Mouse (Mus musculus): ENCODE measurements around the gene Pycr1. TPM values are rescaled to one million over a fixed set of nuclear protein-coding genes. Genes with fewer than 3 reads are reported as not detected.
"Not testable (repeated sequence)": the region's sequence is repeated elsewhere in the genome, so short reads cannot be mapped to it uniquely, and the experiment has no call there.

Pycr1 gene
- polyA plus RNA-seq, 1 experiment from 2014 or later, result 23.4 TPM

DNA sequence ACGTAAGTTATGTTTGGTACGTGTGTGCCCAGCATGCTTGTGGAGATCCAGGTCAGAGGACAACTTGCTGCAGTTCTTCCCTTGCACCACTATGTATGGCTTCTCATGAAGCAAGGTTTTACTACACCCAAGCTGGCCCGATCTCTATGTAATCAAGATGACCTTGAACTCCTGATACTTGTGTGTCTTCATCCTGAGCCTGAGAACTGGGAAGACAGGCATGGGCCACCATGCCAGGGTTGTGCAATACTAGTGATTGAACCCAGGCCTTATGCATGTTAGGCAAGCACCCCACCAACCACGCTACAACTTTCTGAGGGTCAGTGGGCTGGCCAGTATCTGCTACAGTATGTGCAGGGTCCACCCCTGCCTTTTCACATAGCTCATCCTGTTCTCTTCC, 33.4 kb upstream of the Pycr1 start:
- Histone ChIP-seq H3K9me3 (ENCODE audit: control insufficient read depth, low read length) (no peaks in the 10 kb centered on the region), H3K36me3 (ENCODE audit: control insufficient read depth, insufficient read depth, low read length) (peaks cover 17% of the 10 kb centered on the region), H3K27me3 (ENCODE audit: control insufficient read depth, insufficient read depth, low read depth, low read length) (no peaks in the 10 kb centered on the region), H3K4me2 (ENCODE audit: low read depth, low read length) (no peak overlapping the region), H3K4me3 (ENCODE audit: low read length) (no peak overlapping the region), H3K27ac (ENCODE audit: low read length) (no peak overlapping the region), H3K4me1 (replicated peaks; ENCODE audit: control insufficient read depth, insufficient read depth, low read length) (peaks cover 9% of the 10 kb centered on the region), H3K9ac (ENCODE audit: low read length) (no peak overlapping the region)
- 88% methylated on average over 4 of the region's 4 CpGs for WGBS
- no peak for ATAC-seq (ENCODE audit: low read depth)

DNA sequence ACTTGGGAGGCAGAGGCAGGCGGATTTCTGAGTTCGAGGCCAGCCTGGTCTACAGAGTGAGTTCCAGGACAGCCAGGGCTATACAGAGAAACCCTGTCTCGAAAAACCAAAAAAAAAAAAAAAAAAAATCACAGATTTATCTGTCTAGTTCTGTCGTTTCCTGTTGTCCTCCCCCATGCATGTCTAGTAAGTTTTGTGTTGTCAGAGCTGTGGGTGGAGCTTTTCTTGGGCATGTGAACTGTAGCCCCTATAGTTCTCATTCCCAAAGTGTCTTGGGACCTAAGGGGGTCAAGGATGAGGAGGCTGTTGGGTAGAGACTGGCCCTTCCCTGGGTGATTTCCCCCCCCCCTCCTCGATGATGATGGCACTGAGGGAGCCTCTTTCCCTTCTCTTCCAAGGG, 32.3 kb upstream of the Pycr1 start:
- not testable (repeated sequence) for H3K9ac ChIP-seq (ENCODE audit: low read length); H3K4me1 ChIP-seq (replicated peaks; ENCODE audit: control insufficient read depth, insufficient read depth, low read length); ATAC-seq (ENCODE audit: low read depth); H3K4me2 ChIP-seq (ENCODE audit: low read depth, low read length); H3K27me3 ChIP-seq (ENCODE audit: control insufficient read depth, insufficient read depth, low read depth, low read length); H3K4me3 ChIP-seq (ENCODE audit: low read length); H3K27ac ChIP-seq (ENCODE audit: low read length); H3K9me3 ChIP-seq (ENCODE audit: control insufficient read depth, low read length)
- 68% methylated on average over 4 of the region's 5 CpGs for WGBS
- peaks cover 14% of the 10 kb centered on the region for H3K36me3 ChIP-seq (ENCODE audit: control insufficient read depth, insufficient read depth, low read length)

DNA sequence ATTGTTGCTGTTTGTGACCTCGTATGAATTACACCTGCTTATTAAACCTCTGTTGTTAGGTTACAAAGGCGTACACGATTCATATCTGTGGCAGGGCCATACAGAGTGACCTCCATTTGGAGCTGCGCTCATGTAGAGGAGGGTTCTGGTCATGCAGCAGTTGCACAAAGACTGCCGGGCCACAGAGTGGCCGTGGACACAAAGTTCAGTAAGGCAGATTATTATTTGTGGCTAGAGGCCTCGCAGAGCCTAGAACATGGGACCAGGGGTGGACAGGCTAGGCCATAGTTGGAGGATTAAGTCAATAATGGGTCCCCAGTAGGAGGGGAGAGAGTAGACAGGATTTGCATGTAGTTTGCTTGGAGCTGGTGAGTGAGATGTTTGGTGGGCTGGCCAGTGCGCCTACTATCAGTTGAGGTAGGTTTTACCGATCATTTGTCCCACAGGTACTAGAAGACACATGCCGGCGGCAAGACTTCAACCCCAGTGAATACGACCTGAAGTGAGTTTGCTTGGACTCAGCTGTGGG, 30.1 kb upstream of the Pycr1 start:
- Histone ChIP-seq H3K27ac (ENCODE audit: low read length) (peak overlapping the region; percentile 85), H3K4me1 (replicated peaks; ENCODE audit: control insufficient read depth, insufficient read depth, low read length) (peaks cover 9% of the 10 kb centered on the region), H3K4me2 (ENCODE audit: low read depth, low read length) (peak overlapping the region; percentile 66), H3K4me3 (ENCODE audit: low read length) (peak overlapping the region; percentile 74), H3K27me3 (ENCODE audit: control insufficient read depth, insufficient read depth, low read depth, low read length) (no peaks in the 10 kb centered on the region), H3K9me3 (ENCODE audit: control insufficient read depth, low read length) (no peaks in the 10 kb centered on the region), H3K9ac (ENCODE audit: low read length) (peak overlapping the region; percentile 76), H3K36me3 (ENCODE audit: control insufficient read depth, insufficient read depth, low read length) (peaks cover 6% of the 10 kb centered on the region; the same call in 1 of the 2 replicates)
- peak; percentile 5; the same call in 1 of the 2 replicates for ATAC-seq (ENCODE audit: low read depth)
- 33% methylated on average over 12 of the region's 12 CpGs for WGBS

DNA sequence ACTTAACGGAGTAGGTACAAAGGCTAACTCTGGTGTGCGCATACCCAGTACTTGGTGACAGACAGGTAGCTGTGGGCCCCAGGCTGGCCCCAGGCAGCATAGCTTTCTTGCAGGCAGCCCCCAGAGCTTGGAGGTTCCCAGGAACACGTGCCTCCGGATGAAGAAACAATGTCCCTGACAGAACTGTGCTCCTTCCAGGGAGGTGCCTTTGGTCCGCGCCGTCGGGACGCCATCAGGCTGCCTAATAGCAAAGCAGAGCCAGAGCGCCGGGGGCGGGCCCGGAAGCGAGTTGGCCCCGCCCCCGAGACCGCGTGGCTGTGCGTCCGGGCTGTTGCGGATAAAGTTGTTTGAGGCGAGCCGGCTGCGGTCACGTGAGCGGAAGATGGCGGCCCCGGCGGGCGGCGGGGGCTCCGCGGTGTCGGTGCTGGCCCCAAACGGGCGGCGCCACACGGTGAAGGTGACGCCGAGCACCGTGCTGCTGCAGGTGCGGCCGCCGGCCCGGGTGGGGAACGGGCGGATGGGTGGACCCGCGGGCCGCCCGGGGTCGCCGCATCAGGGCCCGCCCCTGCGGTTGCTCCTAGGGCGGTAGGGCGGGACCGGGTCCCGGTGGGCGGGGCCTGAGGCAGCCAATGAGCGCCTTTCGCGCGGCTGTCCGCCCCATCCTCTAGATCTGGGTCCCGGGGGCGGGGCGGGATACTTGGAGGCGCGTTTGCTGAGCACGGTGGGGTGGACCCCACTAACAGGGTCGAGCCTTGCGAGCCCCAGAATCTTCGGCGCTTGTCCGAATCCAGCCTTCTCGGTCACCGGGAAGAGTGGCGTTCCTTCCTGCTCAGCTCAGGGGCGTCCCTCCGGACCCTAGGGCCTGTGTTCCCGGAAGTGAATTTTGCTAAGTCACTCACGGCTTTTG, 29.4 kb upstream of the Pycr1 start, which contains the start of gene Aspscr1:
TSS of gene Aspscr1 (plus strand) at position 287 of the 907 bp plus-strand sequence.
- Histone ChIP-seq H3K4me2 (ENCODE audit: low read depth, low read length) (peak within 1 kb of the TSS; percentile 66), H3K27ac (ENCODE audit: low read length) (peak within 1 kb of the TSS; percentile 85), H3K4me1 (replicated peaks; ENCODE audit: control insufficient read depth, insufficient read depth, low read length) (peaks cover 9% of the 10 kb centered on the region), H3K9me3 (ENCODE audit: control insufficient read depth, low read length) (no peaks in the 10 kb centered on the region), H3K4me3 (ENCODE audit: low read length) (peak within 1 kb of the TSS; percentile 74), H3K27me3 (ENCODE audit: control insufficient read depth, insufficient read depth, low read depth, low read length) (no peaks in the 10 kb centered on the region), H3K36me3 (ENCODE audit: control insufficient read depth, insufficient read depth, low read length) (0 out of 2 replicates have a peak, but pooled peaks cover 3% of the 10 kb centered on the region), H3K9ac (ENCODE audit: low read length) (peak within 1 kb of the TSS; percentile 76)
- under 1% methylated on average over 68 of the region's 83 CpGs for WGBS
- peak; percentile 99 for ATAC-seq (ENCODE audit: low read depth)

DNA sequence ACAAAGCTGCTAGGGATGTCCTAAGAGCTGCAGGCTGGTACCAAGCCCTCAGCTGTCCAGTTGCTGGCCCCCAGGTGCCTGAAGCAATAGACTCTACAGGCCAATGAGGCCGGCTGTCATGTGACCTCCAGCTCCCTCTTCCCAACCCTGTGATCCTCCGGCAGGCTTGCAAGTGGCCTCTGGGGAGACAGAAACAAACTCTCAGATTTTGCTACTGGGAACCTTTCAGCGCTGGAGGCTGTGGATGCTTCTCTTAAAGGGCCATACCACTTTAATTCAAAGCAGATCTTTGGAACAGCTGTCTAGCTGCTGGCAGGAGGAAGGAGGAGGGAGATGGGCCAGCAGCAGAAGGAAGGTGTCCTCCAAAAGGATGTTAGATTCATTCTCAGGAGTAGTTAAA, 23.0 kb upstream of the Pycr1 start:
- WGBS, result 14% methylated on average over 3 of the region's 3 CpGs
- no peak for ATAC-seq (ENCODE audit: low read depth)
- H3K27me3 ChIP-seq (ENCODE audit: control insufficient read depth, insufficient read depth, low read depth, low read length), result peaks cover 18% of the 10 kb centered on the region

DNA sequence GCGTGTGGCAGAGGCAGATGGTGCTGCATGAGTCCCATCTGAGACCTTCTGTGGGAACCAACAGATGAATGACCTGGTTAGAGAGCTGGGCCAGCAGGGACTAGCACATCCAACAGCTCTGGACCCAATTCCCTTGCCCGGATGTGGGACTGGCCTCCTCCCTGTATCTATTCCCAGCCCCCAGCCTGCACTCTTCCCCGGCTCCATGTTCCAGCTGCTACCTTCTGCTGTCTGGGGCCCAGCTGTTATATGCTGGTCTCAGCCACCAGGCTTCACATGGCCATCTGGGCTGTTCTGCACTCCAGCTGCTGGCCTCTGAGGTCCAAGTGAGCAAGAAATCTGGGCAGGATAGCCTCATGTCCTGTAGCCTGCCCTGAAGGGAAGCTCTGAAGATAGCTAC, 21.8 kb upstream of the Pycr1 start:
- no peak overlapping the region for H3K4me3 ChIP-seq (ENCODE audit: low read length)
- H3K27me3 ChIP-seq (ENCODE audit: control insufficient read depth, insufficient read depth, low read depth, low read length), result peaks cover 30% of the 10 kb centered on the region
- ATAC-seq (ENCODE audit: low read depth), result peak; percentile 82
- 57% methylated on average over 3 of the region's 3 CpGs for WGBS
- H3K4me2 ChIP-seq (ENCODE audit: low read depth, low read length), result no peak overlapping the region
- H3K27ac ChIP-seq (ENCODE audit: low read length), result no peak overlapping the region
- no peaks in the 10 kb centered on the region for H3K9me3 ChIP-seq (ENCODE audit: control insufficient read depth, low read length)
- H3K4me1 ChIP-seq (replicated peaks; ENCODE audit: control insufficient read depth, insufficient read depth, low read length), result peaks cover 5% of the 10 kb centered on the region
- H3K9ac ChIP-seq (ENCODE audit: low read length), result no peak overlapping the region
- H3K36me3 ChIP-seq (ENCODE audit: control insufficient read depth, insufficient read depth, low read length), result no peaks in the 10 kb centered on the region

More for the DNA sequence above, 23.0 kb upstream of the Pycr1 start:
- Histone ChIP-seq H3K4me2 (ENCODE audit: low read depth, low read length) (no peak overlapping the region), H3K4me3 (ENCODE audit: low read length) (no peak overlapping the region), H3K9ac (ENCODE audit: low read length) (no peak overlapping the region), H3K9me3 (ENCODE audit: control insufficient read depth, low read length) (no peaks in the 10 kb centered on the region), H3K4me1 (replicated peaks; ENCODE audit: control insufficient read depth, insufficient read depth, low read length) (no peaks in the 10 kb centered on the region; the same call in 1 of the 2 replicates), H3K36me3 (ENCODE audit: control insufficient read depth, insufficient read depth, low read length) (no peaks in the 10 kb centered on the region), H3K27ac (ENCODE audit: low read length) (no peak overlapping the region)

DNA sequence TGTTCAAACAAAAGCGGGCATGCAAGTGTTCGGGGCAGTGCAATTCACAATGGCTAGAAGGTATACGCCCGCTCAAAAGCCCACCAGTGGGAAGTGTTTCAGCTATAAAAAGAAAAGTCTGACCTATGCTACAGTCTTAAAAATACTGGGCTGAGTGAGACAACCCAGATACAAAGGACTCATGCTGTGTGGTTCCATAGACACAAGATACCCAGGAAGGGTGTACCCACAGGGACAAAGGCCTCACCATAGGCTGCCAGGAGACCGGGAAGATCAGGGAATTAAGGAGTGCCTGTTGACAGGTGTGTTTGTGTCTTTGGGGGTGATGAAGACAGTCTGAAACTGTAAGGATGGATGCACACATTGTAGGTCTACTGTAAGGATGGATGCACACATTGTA, 20.1 kb upstream of the Pycr1 start:
- no peak for ATAC-seq (ENCODE audit: low read depth)
- Histone ChIP-seq H3K9me3 (ENCODE audit: control insufficient read depth, low read length) (no peaks in the 10 kb centered on the region), H3K36me3 (ENCODE audit: control insufficient read depth, insufficient read depth, low read length) (no peaks in the 10 kb centered on the region), H3K27me3 (ENCODE audit: control insufficient read depth, insufficient read depth, low read depth, low read length) (peaks cover 46% of the 10 kb centered on the region), H3K4me1 (replicated peaks; ENCODE audit: control insufficient read depth, insufficient read depth, low read length) (peaks cover 17% of the 10 kb centered on the region), H3K27ac (ENCODE audit: low read length) (no peak overlapping the region), H3K9ac (ENCODE audit: low read length) (no peak overlapping the region), H3K4me2 (ENCODE audit: low read depth, low read length) (no peak overlapping the region), H3K4me3 (ENCODE audit: low read length) (no peak overlapping the region)
- 83% methylated on average over 5 of the region's 5 CpGs for WGBS

DNA sequence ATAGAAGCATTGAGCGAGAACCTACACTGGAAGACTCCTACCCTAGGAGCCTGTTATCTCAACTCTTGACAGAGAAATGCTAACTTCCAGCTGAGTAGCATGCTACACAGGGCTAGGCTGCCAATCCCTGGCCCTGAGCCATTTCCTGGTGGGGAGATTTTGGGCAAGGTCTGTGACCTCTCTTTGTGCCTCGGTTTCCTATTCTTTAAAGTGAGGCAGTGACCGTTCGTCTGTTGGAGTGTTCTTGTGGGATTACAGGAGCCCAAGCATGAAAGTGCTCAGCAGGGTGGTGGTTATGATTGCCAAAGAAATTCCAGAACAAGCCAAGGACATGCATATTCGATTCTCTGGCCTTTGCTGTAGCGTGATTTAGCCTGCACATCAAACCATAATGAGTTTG, 19.2 kb upstream of the Pycr1 start:
- ATAC-seq (ENCODE audit: low read depth), result no peak
- no peaks in the 10 kb centered on the region for H3K9me3 ChIP-seq (ENCODE audit: control insufficient read depth, low read length)
- WGBS, result 50% methylated on average over 6 of the region's 6 CpGs

DNA sequence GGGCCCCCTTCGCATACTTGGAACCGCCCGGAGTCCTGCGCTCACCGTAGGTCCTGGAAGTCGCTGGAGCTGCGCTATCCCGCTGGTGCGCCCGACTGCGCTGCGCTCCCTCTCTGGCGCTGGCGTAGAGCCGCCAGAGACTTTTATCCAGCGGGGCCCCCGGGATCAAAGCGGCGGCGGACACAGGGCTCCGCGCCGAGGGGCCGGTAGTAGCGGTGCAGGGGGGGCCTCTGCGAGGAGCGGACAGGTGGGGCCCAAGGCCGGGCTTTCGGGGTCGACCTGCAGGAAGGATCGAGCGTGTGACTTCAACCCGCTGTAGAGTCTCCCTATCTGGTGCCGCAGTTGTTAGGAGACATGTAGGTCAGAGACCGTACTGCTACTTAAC, 17.5 kb upstream of the Pycr1 start, which contains the start of gene Notum:
TSS of gene Notum (minus strand) at position 100 of the 385 bp plus-strand sequence.
- H3K9ac ChIP-seq (ENCODE audit: low read length), result peak within 1 kb of the TSS; percentile 58
- no peaks in the 10 kb centered on the region for H3K36me3 ChIP-seq (ENCODE audit: control insufficient read depth, insufficient read depth, low read length)
- peaks cover 66% of the 10 kb centered on the region for H3K27me3 ChIP-seq (ENCODE audit: control insufficient read depth, insufficient read depth, low read depth, low read length)
- H3K27ac ChIP-seq (ENCODE audit: low read length), result no peak within 1 kb of the TSS
- under 1% methylated on average over 35 of the region's 35 CpGs for WGBS
- peak within 1 kb of the TSS; percentile 52 for H3K4me3 ChIP-seq (ENCODE audit: low read length)
- peak; percentile 21; the same call in 1 of the 2 replicates for ATAC-seq (ENCODE audit: low read depth)
- H3K4me2 ChIP-seq (ENCODE audit: low read depth, low read length), result peak within 1 kb of the TSS; percentile 80
- no peaks in the 10 kb centered on the region for H3K9me3 ChIP-seq (ENCODE audit: control insufficient read depth, low read length)
- H3K4me1 ChIP-seq (replicated peaks; ENCODE audit: control insufficient read depth, insufficient read depth, low read length), result peaks cover 17% of the 10 kb centered on the region

More for the DNA sequence above, 19.2 kb upstream of the Pycr1 start:
- Histone ChIP-seq H3K4me3 (ENCODE audit: low read length) (no peak overlapping the region), H3K4me2 (ENCODE audit: low read depth, low read length) (no peak overlapping the region), H3K27ac (ENCODE audit: low read length) (no peak overlapping the region), H3K4me1 (replicated peaks; ENCODE audit: control insufficient read depth, insufficient read depth, low read length) (peaks cover 17% of the 10 kb centered on the region), H3K9ac (ENCODE audit: low read length) (no peak overlapping the region), H3K27me3 (ENCODE audit: control insufficient read depth, insufficient read depth, low read depth, low read length) (peaks cover 55% of the 10 kb centered on the region), H3K36me3 (ENCODE audit: control insufficient read depth, insufficient read depth, low read length) (no peaks in the 10 kb centered on the region)

All from lung, embryonic 16.5 days (tissue).